Mouse (Mus musculus) retina, adult 2 months (tissue): ENCODE data around the gene 1700001O22Rik.

Experiments used
- DNase-seq: peaks from one replicate; pipeline ENCODE4 v3.0.0-alpha.2; 2012; ENCODE audit warnings: low read depth, low spot score

Gene 1700001O22Rik

GRCm38 (mm10) chr2:30753219-30753618, 50.2 kb downstream of the 1700001O22Rik start:
- DNase-seq: no peak

- DNase-seq: no peak
Observed at GRCm38 (mm10) chr2:30752471-30752870, 51.0 kb downstream of the 1700001O22Rik start.

- DNase-seq: no peak
Observed at GRCm38 (mm10) chr2:30750025-30750424, 53.4 kb downstream of the 1700001O22Rik start.

GRCm38 (mm10) chr2:30747602-30748162, 55.8 kb downstream of the 1700001O22Rik start:
- DNase-seq: no peak
